Mouse (Mus musculus): ENCODE data around the gene Aox4.

The Aox4 gene

GRCm38 (mm10) chr1:58210203-58210602, at the start of gene Aox4:
TSS of gene Aox4 (plus strand) at chr1:58210397.
- DNase-seq, result no peak

GRCm38 (mm10) chr1:58169893-58170292, 40.3 kb upstream of the Aox4 start:
- no peak for DNase-seq

- no peak for DNase-seq
Measured at GRCm38 (mm10) chr1:58188514-58189175, 21.6 kb upstream of the Aox4 start.

- no peak for DNase-seq
Measured at GRCm38 (mm10) chr1:58194317-58194716, 15.9 kb upstream of the Aox4 start.

GRCm38 (mm10) chr1:58194988-58195387, 15.2 kb upstream of the Aox4 start:
- peak; percentile 2 for DNase-seq

- DNase-seq, result peak; percentile 81
Measured at GRCm38 (mm10) chr1:58195541-58195940, 14.7 kb upstream of the Aox4 start.

GRCm38 (mm10) chr1:58197023-58197422, 13.2 kb upstream of the Aox4 start:
- no peak for DNase-seq

- no peak for DNase-seq
Measured at GRCm38 (mm10) chr1:58198386-58198785, 11.8 kb upstream of the Aox4 start.

- no peak for DNase-seq
Measured at GRCm38 (mm10) chr1:58212805-58213204, 2.6 kb downstream of the Aox4 start.

- no peak for DNase-seq
Measured at GRCm38 (mm10) chr1:58213838-58214237, 3.6 kb downstream of the Aox4 start.

GRCm38 (mm10) chr1:58215353-58215752, 5.2 kb downstream of the Aox4 start:
- no peak for DNase-seq

GRCm38 (mm10) chr1:58215956-58216532, 5.8 kb downstream of the Aox4 start:
- no peak for DNase-seq

GRCm38 (mm10) chr1:58221070-58221469, 10.9 kb downstream of the Aox4 start:
- no peak for DNase-seq

- DNase-seq, result no peak
Measured at GRCm38 (mm10) chr1:58221879-58222278, 11.7 kb downstream of the Aox4 start.

- DNase-seq, result no peak
Measured at GRCm38 (mm10) chr1:58228086-58228485, 17.9 kb downstream of the Aox4 start.

GRCm38 (mm10) chr1:58228916-58229315, 18.7 kb downstream of the Aox4 start:
- DNase-seq, result no peak

- DNase-seq, result no peak
Measured at GRCm38 (mm10) chr1:58229774-58230173, 19.6 kb downstream of the Aox4 start.

GRCm38 (mm10) chr1:58230542-58230941, 20.3 kb downstream of the Aox4 start:
- DNase-seq, result no peak

- DNase-seq, result no peak
Measured at GRCm38 (mm10) chr1:58235405-58235804, 25.2 kb downstream of the Aox4 start.

- DNase-seq, result no peak
Measured at GRCm38 (mm10) chr1:58237527-58238299, 27.5 kb downstream of the Aox4 start.

- no peak for DNase-seq
Measured at GRCm38 (mm10) chr1:58238440-58238839, 28.2 kb downstream of the Aox4 start.

- no peak for DNase-seq
Measured at GRCm38 (mm10) chr1:58238961-58239360, 28.8 kb downstream of the Aox4 start.

GRCm38 (mm10) chr1:58240347-58240746, 30.1 kb downstream of the Aox4 start:
- no peak for DNase-seq

GRCm38 (mm10) chr1:58244487-58244886, 34.3 kb downstream of the Aox4 start:
- no peak for DNase-seq

Data from thymus, postnatal 25 days (tissue).